ENCODE assay signal across 7 mouse cellular contexts in genomic region chr13:83604320-83604719, GRCm38 (mm10).
DNase-seq lines count a peak whose midpoint lies in the region; ATAC-seq and TF ChIP-seq lines count a peak whose summit lies in the region.

No protein-coding gene starts in this region.

- intact Hi-C loops in left cerebral cortex, adult 2 months (cut with DNase I) = no loop called here
- intact Hi-C loops in heart, postnatal 25 days (cut with DNase I) = no loop called here

- no peak overlapping the region for H3K4me3 ChIP-seq in left cerebral cortex, adult 2 months
- H3K4me3 ChIP-seq in embryonic facial prominence, embryonic 13.5 days = no peak overlapping the region

- H3K4me2 ChIP-seq in embryonic facial prominence, embryonic 13.5 days = no peak overlapping the region

- no peaks in the 10 kb centered on the region for H3K9me3 ChIP-seq in embryonic facial prominence, embryonic 13.5 days

- no peaks in the 10 kb centered on the region for H3K27me3 ChIP-seq in embryonic facial prominence, embryonic 13.5 days

- no peak for DNase-seq in left cerebral cortex, adult 2 months (ENCODE audit: extremely low spot score in 1 of 2, low spot score in 2 of 2)
- no peak for DNase-seq in left cerebral cortex, adult 9 months (ENCODE audit: low spot score in 2 of 2)
- DNase-seq in adrenal gland, postnatal 10 days = peak; percentile 57
- DNase-seq in heart, postnatal 25 days (ENCODE audit: low spot score) = peak; percentile 44
- peak; percentile 53 for DNase-seq in testis, postnatal 10 days (ENCODE audit: low spot score)

- H3K27ac ChIP-seq in left cerebral cortex, adult 2 months = peak overlapping the region; percentile 76
- H3K27ac ChIP-seq in embryonic facial prominence, embryonic 13.5 days = peak overlapping the region; percentile 58

- 16% methylated on average over 3 of the region's 3 CpGs for WGBS in embryonic facial prominence, embryonic 13.5 days

- no peak for ATAC-seq in embryonic facial prominence, embryonic 13.5 days (ENCODE audit: insufficient number of reproducible peaks, insufficient read depth, low FRiP score, low TSS enrichment, low read depth)
- ATAC-seq in activated CD4-positive, CD25-positive, alpha-beta regulatory T cell, adult 4 months = no peak

- peaks cover 30% of the 10 kb centered on the region for H3K4me1 ChIP-seq in embryonic facial prominence, embryonic 13.5 days

- no peaks in the 10 kb centered on the region for H3K36me3 ChIP-seq in embryonic facial prominence, embryonic 13.5 days

- H3K9ac ChIP-seq in embryonic facial prominence, embryonic 13.5 days = no peak overlapping the region

- TF ChIP-seq CTCF in left cerebral cortex, adult 2 months (IDR thresholded peaks at IDR 0.05) = no peak

Comparison
In these comparisons a context has a peak if more than half of its experiments do, and no peak if none do; other contexts are left out.
1. DNase-seq: peak in adrenal gland, postnatal 10 days (single experiment), heart, postnatal 25 days (single experiment) and testis, postnatal 10 days (single experiment); none in left cerebral cortex, adult 2 months (0 of 2) and left cerebral cortex, adult 9 months (0 of 2).